Mouse (Mus musculus): ENCODE data around the gene Slc3a2. TPM values are rescaled to one million over a fixed set of nuclear protein-coding genes. Genes with fewer than 3 reads are reported as not detected.

The Slc3a2 gene
- total and polyA plus RNA-seq, 2 experiments from 2014 or later: 116 to 247 TPM

DNA sequence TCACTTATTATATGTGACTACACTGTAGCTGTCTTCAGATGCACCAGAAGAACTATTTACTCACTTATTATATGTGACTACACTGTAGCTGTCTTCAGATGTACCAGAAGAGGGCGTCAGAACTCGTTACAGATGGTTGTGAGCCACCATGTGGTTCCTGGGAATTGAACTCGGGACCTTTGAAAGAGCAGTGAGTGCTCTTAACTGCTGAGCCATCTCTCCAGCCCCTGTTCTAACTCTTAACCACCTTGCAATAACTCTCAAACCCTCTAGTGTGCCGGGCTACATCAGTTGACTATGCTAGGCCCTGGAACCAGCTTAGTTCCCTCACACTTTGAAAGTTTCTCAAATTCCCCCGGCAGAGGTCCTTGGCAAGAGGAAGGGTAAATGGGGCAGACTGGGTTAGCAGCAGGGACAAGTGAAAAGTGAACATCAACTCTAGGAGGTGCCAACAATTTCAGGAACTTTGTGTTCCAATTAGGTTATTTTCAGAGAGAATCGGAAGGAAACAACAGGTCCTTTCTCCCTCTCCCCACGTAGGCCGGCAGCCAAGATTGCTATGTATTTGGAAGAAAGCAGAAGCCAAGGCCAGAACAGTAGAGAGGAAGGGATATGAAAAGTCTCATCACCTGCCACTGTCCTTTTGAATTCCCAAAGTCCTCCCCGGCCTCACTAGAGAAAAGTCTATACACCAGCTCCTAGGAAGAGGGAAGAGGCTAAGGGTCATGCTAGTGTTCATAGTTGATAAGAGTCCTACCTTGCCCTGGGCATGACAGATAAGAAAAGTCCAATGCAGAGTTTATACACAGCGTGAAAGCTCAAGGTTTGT lies 8.3 kb downstream of the Slc3a2 start:
- 62% methylated on average over 10 of the region's 10 CpGs for WGBS
- no peak overlapping the region for H3K4me3 ChIP-seq (ENCODE audit: low read depth, low read length)
- ATAC-seq: no peak
- H3K4me2 ChIP-seq (ENCODE audit: low read depth): 0 out of 2 replicates have a peak overlapping the region, but pooled peaks have one; percentile 74
- no peaks in the 10 kb centered on the region for H3K9me3 ChIP-seq (ENCODE audit: low read length)
- H3K9ac ChIP-seq: 0 out of 2 replicates have a peak overlapping the region, but pooled peaks have one; percentile 88
- H3K4me1 ChIP-seq (ENCODE audit: insufficient read depth): peaks cover 13% of the 10 kb centered on the region
- peak; percentile 44 for TF ChIP-seq CTCF (IDR thresholded peaks at IDR 0.05; ENCODE audit: low read depth)
- H3K27me3 ChIP-seq (ENCODE audit: insufficient read depth, low read length): no peaks in the 10 kb centered on the region
- peaks cover 18% of the 10 kb centered on the region; the same call in 1 of the 2 replicates for H3K36me3 ChIP-seq (ENCODE audit: insufficient read depth)
- no peak overlapping the region for H3K27ac ChIP-seq (ENCODE audit: low read depth, low read length)
- no peak for DNase-seq

DNA sequence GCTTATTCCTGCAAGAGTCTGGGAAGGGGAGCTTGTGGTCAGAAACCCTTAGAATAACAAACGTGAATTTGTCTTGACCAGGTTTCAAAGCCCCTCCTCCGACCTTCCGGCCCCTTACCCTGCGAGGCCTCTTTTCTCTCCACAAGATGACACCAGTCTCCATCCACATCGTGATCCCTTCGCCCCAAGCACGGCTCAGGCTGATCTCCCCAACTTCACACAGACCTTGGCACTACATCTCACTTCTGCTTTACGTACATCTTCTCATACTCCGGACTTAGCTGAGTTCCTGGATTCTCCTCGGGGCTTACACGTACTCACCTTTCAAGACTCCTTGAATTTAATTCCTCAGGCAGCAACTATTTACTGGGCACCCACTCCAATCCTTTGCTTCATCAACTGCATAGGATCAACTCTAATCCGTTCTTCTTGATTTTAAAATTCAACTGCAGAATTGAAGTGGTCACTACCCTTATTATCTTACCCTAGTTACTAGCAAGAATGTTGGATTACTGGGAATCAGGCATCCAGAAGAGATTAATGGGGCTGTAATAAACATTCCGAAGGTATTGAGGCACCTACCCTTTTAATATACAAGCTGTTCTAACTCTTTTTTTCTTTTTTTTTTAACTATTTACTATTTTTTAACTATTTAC lies 9.0 kb downstream of the Slc3a2 start:
- Histone ChIP-seq H3K4me3 (ENCODE audit: low read depth, low read length) (peak overlapping the region; percentile 84), H3K4me1 (ENCODE audit: insufficient read depth) (peaks cover 13% of the 10 kb centered on the region), H3K36me3 (ENCODE audit: insufficient read depth) (peaks cover 25% of the 10 kb centered on the region), H3K27me3 (ENCODE audit: insufficient read depth, low read length) (no peaks in the 10 kb centered on the region), H3K27ac (ENCODE audit: low read depth, low read length) (peak overlapping the region; percentile 97), H3K4me2 (ENCODE audit: low read depth) (peak overlapping the region; percentile 74), H3K9me3 (ENCODE audit: low read length) (no peaks in the 10 kb centered on the region), H3K9ac (peak overlapping the region; percentile 88)
- no peak for DNase-seq
- no peak for TF ChIP-seq CTCF (IDR thresholded peaks at IDR 0.05; ENCODE audit: low read depth)
- no peak; the same call in 1 of the 2 replicates for ATAC-seq
- WGBS: 7% methylated on average over 13 of the region's 13 CpGs

DNA sequence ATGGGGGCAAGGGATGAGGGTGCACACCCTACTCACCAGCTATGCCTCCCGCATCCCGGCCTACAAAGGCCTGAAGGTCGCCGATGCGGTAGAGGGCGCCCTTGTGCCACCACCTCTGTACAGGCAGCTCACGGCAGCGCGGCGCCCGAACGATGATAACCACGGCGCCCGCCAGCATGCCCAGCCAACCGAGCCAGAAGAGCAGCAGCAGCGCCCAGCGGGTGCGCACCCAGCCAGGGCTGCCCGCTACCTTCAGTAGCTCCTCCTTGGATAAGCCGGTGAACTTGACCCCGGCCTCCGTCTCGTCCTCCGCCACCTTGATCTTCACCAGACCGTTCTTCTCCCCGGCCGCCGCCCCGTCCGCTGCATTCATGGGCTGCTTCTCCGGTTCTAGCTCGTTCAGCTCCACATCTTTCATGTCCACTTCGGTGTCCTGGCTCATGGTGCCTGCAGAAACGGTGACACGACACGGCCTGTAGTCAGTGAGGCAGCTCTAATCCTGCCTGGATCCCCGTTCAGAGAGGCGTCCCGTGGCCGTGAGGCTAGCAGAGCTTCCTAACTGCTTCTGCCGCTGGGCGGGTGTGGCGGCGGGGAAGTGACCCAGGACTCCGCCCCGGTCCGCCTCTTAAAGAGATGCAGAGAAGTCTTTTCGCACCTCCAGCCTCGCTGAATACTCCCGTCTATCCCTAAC lies 9.7 kb downstream of the Slc3a2 start:
- peak overlapping the region; percentile 74 for H3K4me2 ChIP-seq (ENCODE audit: low read depth)
- peaks cover 32% of the 10 kb centered on the region for H3K36me3 ChIP-seq (ENCODE audit: insufficient read depth)
- DNase-seq: peak; percentile 88
- peak; percentile 85 for TF ChIP-seq CTCF (IDR thresholded peaks at IDR 0.05; ENCODE audit: low read depth)
- H3K27me3 ChIP-seq (ENCODE audit: insufficient read depth, low read length): no peaks in the 10 kb centered on the region
- peak overlapping the region; percentile 88 for H3K9ac ChIP-seq
- H3K4me3 ChIP-seq (ENCODE audit: low read depth, low read length): peak overlapping the region; percentile 84
- no peaks in the 10 kb centered on the region for H3K9me3 ChIP-seq (ENCODE audit: low read length)
- under 1% methylated on average over 51 of the region's 51 CpGs for WGBS
- peak; percentile 94 for ATAC-seq
- peak overlapping the region; percentile 97 for H3K27ac ChIP-seq (ENCODE audit: low read depth, low read length)
- H3K4me1 ChIP-seq (ENCODE audit: insufficient read depth): peaks cover 13% of the 10 kb centered on the region

DNA sequence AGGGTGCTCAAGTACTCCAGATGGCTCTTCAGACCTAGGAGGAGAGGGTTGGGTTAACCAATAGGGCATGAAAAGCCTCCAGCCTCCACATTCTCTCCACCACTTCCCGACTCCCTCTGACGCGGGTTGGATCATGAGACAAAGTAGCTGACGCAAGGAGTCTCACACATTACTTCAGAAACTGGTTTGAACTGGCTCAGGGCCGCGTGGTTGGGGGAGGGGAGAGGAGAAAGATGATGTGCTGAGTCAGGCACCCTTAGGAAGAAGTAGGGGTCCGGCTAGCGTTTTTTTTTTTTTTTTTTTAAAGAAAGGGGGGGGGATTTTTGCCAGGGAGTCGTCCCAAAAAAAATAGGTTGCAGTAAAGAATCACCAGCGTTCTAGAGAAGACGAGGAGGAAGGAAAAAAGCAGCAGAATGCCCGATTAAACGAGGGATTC lies 10.3 kb downstream of the Slc3a2 start:
- under 1% methylated on average over 13 of the region's 13 CpGs for WGBS
- DNase-seq (peak; percentile 82), ATAC-seq (peak; percentile 88)
- Histone ChIP-seq H3K4me3 (ENCODE audit: low read depth, low read length) (peak overlapping the region; percentile 84), H3K4me1 (ENCODE audit: insufficient read depth) (peaks cover 13% of the 10 kb centered on the region), H3K9ac (peak overlapping the region; percentile 88), H3K9me3 (ENCODE audit: low read length) (no peaks in the 10 kb centered on the region), H3K36me3 (ENCODE audit: insufficient read depth) (peaks cover 38% of the 10 kb centered on the region), H3K27me3 (ENCODE audit: insufficient read depth, low read length) (no peaks in the 10 kb centered on the region), H3K27ac (ENCODE audit: low read depth, low read length) (peak overlapping the region; percentile 97), H3K4me2 (ENCODE audit: low read depth) (peak overlapping the region; percentile 74)
- no peak for TF ChIP-seq CTCF (IDR thresholded peaks at IDR 0.05; ENCODE audit: low read depth)

DNA sequence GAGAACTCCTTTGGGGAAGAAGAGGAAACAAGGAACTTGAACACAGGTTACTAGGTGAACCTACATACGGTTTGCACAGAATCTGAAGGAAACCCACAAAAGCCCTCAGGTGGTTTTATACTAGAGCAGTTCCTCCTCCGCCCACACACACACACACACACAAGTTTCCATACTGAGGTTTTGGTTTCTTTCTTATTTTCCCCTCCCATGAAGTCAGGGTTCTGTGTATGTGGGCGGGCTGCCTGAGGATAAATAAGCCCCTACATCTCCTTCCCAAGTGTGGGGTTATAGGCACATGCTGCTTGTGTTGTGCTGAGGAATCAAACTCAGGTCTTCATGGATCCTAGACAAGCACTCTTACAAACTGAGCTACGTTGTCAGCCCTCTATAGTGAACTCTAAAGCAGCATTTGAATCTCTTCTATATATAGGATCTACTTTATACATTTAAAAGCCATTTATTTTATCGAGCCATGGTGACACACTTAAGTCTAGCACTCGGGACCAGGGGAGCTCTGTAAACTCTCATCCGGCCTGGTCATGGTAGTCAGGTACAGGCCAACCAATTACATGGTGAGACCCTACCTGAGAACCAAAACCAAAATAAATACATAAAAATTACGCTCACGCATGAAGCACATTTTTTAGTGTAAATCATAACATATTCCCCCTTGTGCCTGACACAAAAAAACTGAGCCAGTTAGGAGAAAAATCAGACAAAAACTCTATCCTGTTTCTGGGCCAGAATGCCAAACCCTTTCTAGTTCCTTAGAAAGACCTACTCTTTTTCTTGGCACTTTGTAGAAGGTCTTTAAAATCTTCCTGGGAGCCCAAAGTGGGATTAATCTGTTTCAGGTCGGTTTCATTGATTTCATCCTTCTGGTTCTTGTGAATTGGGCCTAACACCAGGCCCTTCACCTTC lies 11.0 kb downstream of the Slc3a2 start:
- H3K9me3 ChIP-seq (ENCODE audit: low read length): no peaks in the 10 kb centered on the region
- WGBS: 62% methylated on average over 10 of the region's 10 CpGs
- peaks cover 13% of the 10 kb centered on the region for H3K4me1 ChIP-seq (ENCODE audit: insufficient read depth)
- no peaks in the 10 kb centered on the region for H3K27me3 ChIP-seq (ENCODE audit: insufficient read depth, low read length)
- H3K4me2 ChIP-seq (ENCODE audit: low read depth): peak overlapping the region; percentile 74
- peak overlapping the region; percentile 84 for H3K4me3 ChIP-seq (ENCODE audit: low read depth, low read length)
- ATAC-seq (no peak), DNase-seq (no peak)
- peak overlapping the region; percentile 88 for H3K9ac ChIP-seq
- TF ChIP-seq CTCF (IDR thresholded peaks at IDR 0.05; ENCODE audit: low read depth): no peak
- peaks cover 44% of the 10 kb centered on the region for H3K36me3 ChIP-seq (ENCODE audit: insufficient read depth)
- peak overlapping the region; percentile 97 for H3K27ac ChIP-seq (ENCODE audit: low read depth, low read length)

DNA sequence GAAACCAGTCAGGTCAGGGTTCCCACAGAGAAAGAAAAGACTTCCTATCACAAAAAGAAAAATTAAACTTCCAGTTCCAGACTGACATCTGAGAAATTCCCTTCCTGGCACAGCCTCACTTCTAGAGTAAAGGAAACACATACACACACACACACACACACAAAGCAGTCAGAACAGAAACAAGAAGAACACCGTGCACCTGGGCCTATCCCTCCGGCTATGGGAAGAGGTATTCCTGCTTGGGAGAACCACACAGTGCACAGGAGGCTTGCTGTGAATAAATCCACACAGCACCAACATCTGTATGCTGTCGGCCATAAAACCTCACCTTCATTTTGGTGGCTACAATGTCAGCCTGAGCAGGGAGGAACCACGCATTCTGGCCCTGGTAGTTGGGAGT lies 11.7 kb downstream of the Slc3a2 start:
- Histone ChIP-seq H3K4me2 (ENCODE audit: low read depth) (peak overlapping the region; percentile 74), H3K9me3 (ENCODE audit: low read length) (no peaks in the 10 kb centered on the region), H3K27me3 (ENCODE audit: insufficient read depth, low read length) (no peaks in the 10 kb centered on the region), H3K4me3 (ENCODE audit: low read depth, low read length) (peak overlapping the region; percentile 84; the same call in 1 of the 2 replicates), H3K9ac (peak overlapping the region; percentile 88; the same call in 1 of the 2 replicates), H3K36me3 (ENCODE audit: insufficient read depth) (peaks cover 49% of the 10 kb centered on the region), H3K27ac (ENCODE audit: low read depth, low read length) (no peak overlapping the region), H3K4me1 (ENCODE audit: insufficient read depth) (peaks cover 13% of the 10 kb centered on the region)
- WGBS: 76% methylated on average over 4 of the region's 4 CpGs
- ATAC-seq (no peak), DNase-seq (no peak)
- no peak for TF ChIP-seq CTCF (IDR thresholded peaks at IDR 0.05; ENCODE audit: low read depth)

Data from forebrain, postnatal 0 days (tissue).